31 mouse cellular contexts compared by ENCODE assay signal in genomic region chr16:76429156-76429555, GRCm38 (mm10).
"Had no signal": no experiment of that assay in that cellular context is flagged by ENCODE, and none has a peak within 500 bp of the region (broad histone marks: within the 10 kb centered on the region; RNA-seq: fewer than 3 reads in every experiment).

No protein-coding gene starts in this region.

- H3K36me3 ChIP-seq: heart, embryonic 12.5 days; heart, embryonic 13.5 days; heart, embryonic 15.5 days; hindbrain, embryonic 10.5 days; hindbrain, embryonic 12.5 days; hindbrain, embryonic 13.5 days; hindbrain, embryonic 15.5 days; intestine, embryonic 15.5 days; kidney, embryonic 15.5 days had no signal

- H3K9ac ChIP-seq: heart, embryonic 12.5 days; heart, embryonic 13.5 days; heart, embryonic 15.5 days; hindbrain, embryonic 12.5 days; hindbrain, embryonic 13.5 days; hindbrain, embryonic 14.5 days; hindbrain, embryonic 15.5 days; intestine, embryonic 15.5 days; kidney, embryonic 15.5 days had no signal

- H3K4me2 ChIP-seq: heart, embryonic 12.5 days; heart, embryonic 13.5 days; heart, embryonic 15.5 days; hindbrain, embryonic 12.5 days; hindbrain, embryonic 13.5 days; hindbrain, embryonic 14.5 days; hindbrain, embryonic 15.5 days; intestine, embryonic 15.5 days; kidney, embryonic 15.5 days had no signal

- H3K27ac ChIP-seq: heart, embryonic 13.5 days; heart, embryonic 15.5 days; hindbrain, embryonic 10.5 days; hindbrain, embryonic 12.5 days; hindbrain, embryonic 13.5 days; hindbrain, embryonic 14.5 days; hindbrain, embryonic 15.5 days; hindbrain, postnatal 0 days; intestine, embryonic 15.5 days; kidney, embryonic 15.5 days; kidney, postnatal 0 days; layer of hippocampus, adult 2 months; left cerebral cortex, adult 2 months had no signal

- H3K9me3 ChIP-seq: heart, embryonic 12.5 days; heart, embryonic 13.5 days; heart, embryonic 15.5 days; hindbrain, embryonic 10.5 days; hindbrain, embryonic 12.5 days; hindbrain, embryonic 13.5 days; hindbrain, embryonic 15.5 days; intestine, embryonic 15.5 days; kidney, embryonic 15.5 days had no signal

- H3K4me3 ChIP-seq: heart, embryonic 12.5 days; heart, embryonic 13.5 days; heart, embryonic 15.5 days; hindbrain, embryonic 10.5 days; hindbrain, embryonic 12.5 days; hindbrain, embryonic 13.5 days; hindbrain, embryonic 15.5 days; intestine, embryonic 15.5 days; kidney, embryonic 15.5 days; layer of hippocampus, adult 2 months; left cerebral cortex, adult 2 months had no signal

- ATAC-seq: hindbrain, embryonic 16.5 days; hindbrain, postnatal 0 days; inflammation-experienced regulatory T-cells, adult 6 months; intestine, embryonic 15.5 days; intestine, embryonic 16.5 days; intestine, postnatal 0 days had no signal

- H3K4me1 ChIP-seq: heart, embryonic 12.5 days; heart, embryonic 13.5 days; heart, embryonic 15.5 days; hindbrain, embryonic 10.5 days; hindbrain, embryonic 12.5 days; hindbrain, embryonic 13.5 days; hindbrain, embryonic 15.5 days; intestine, embryonic 15.5 days had no signal

- DNase-seq: heart, postnatal 10 days; heart, postnatal 14 days; heart, postnatal 36 days; heart, postnatal 4 days; kidney, adult 11 months; kidney, adult 18-20 months; kidney, adult 9 months; kidney, postnatal 10 days; kidney, postnatal 25 days; kidney, postnatal 36 days; kidney, postnatal 4 days; layer of hippocampus, adult 9-11 months; layer of hippocampus, postnatal 36 days had no signal

- H3K27me3 ChIP-seq: heart, embryonic 12.5 days; heart, embryonic 13.5 days; heart, embryonic 15.5 days; hindbrain, embryonic 12.5 days; hindbrain, embryonic 13.5 days; hindbrain, embryonic 15.5 days; intestine, embryonic 15.5 days; kidney, embryonic 15.5 days had no signal
